Mouse (Mus musculus) heart, postnatal 25 days (tissue): Measurements from ENCODE around the gene Trak1. TPM values are rescaled to one million over a fixed set of nuclear protein-coding genes. Genes with fewer than 3 reads are reported as not detected.

Source experiments
- DNase-seq: peaks from one replicate; pipeline ENCODE4 v3.0.0; 2022; ENCODE audit warnings: low spot score
- intact Hi-C: fragments of 180-260 bp; cut with DNase I; formaldehyde crosslinking; loops from one replicate; pipeline ENCODE4 v1.15.1; 2025
- total RNA-seq, 2 experiments: library from RNA; stranded (reverse); gene quantifications; 2 replicates each; pipeline ENCODE4 v1.2.3; 2021

The Trak1 gene
- total RNA-seq, 2 experiments from 2014 or later = 309 to 322 TPM

DNA sequence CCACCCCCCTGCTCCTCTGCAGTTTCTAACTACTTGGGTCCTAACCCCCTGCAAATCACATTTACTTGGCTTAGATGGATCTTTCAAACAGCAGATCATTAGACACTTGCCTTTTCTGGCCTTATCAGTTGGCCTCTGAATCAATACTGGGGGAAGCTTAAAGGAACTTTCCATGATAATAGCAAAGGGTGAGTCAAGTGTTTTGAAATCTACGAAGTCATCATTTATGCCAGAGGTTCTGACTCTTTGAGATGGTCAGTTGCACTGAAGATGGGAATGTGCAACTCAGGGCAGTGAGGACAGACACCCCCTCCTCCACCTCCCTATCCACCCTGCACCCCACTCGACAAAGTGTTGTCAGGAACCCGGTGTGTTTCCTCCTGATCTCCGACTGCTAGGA is 108.5 kb downstream of the Trak1 start:
- no peak for DNase-seq
- intact Hi-C loops = no loop called here

GRCm38 (mm10) chr9:121414237-121414636 is 116.9 kb downstream of the Trak1 start:
- no peak for DNase-seq
- intact Hi-C loops = no loop called here

GRCm38 (mm10) chr9:121415626-121416241 is 118.4 kb downstream of the Trak1 start:
- DNase-seq = peak; percentile 55
- intact Hi-C loops = no loop called here

GRCm38 (mm10) chr9:121416460-121416859 is 119.2 kb downstream of the Trak1 start:
- no peak for DNase-seq
- intact Hi-C loops = no loop called here

- DNase-seq = no peak
- intact Hi-C loops = no loop called here
These were observed 119.8 kb downstream of the Trak1 start for GRCm38 (mm10) chr9:121416872-121417637.

GRCm38 (mm10) chr9:121419011-121419410 is 121.7 kb downstream of the Trak1 start:
- intact Hi-C loops = no loop called here
- no peak for DNase-seq

GRCm38 (mm10) chr9:121419573-121419972 is 122.3 kb downstream of the Trak1 start:
- intact Hi-C loops = no loop called here
- no peak for DNase-seq

- intact Hi-C loops = no loop called here
- DNase-seq = no peak
These were observed 123.5 kb downstream of the Trak1 start for GRCm38 (mm10) chr9:121420817-121421216.

DNA sequence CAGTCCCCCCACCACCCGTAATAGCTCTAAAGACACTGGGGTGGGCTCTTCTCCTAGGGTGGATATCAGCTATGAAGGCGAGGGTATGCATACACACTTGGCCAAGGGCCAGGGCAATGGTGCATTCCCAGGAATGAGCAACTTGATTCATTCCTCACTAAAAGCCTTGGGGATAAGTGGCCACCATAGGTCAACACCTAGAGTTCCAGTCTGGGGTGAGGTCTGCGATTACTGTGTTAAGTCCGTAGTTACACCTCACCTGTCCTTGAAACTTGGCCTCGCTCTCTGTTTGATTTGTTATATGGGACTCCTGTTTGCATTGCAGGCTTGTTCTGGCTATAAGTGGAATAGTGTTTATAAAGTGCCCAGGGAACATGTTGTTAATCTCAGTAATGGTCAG is 125.1 kb downstream of the Trak1 start:
- intact Hi-C loops = no loop called here
- no peak for DNase-seq

DNA sequence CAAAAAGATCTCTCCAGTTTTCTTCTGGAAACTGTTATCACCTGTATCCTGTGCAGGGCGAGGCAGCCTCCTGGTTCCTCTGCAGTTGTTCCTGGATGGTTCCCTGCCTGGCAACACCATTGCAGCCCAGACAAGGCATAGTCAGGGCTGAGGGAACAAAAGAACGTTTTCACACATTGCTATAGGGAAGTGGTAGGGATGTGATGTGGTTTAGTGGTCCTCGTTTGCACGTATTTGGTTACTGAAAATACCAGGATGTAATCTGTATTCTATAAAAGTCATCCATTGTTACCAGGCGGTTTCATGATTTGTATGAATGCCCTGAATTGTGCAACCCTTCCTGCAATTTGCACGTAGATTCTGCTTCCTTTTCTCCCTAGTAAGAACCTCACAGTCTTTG is 126.3 kb downstream of the Trak1 start:
- intact Hi-C loops = no loop called here
- DNase-seq = no peak

GRCm38 (mm10) chr9:121424281-121425164 is 127.2 kb downstream of the Trak1 start:
- DNase-seq = no peak
- intact Hi-C loops = loop anchor here (5.0 kb wide), 1 partner anchor 32 kb away; no protein-coding TSS in a partner anchor

DNA sequence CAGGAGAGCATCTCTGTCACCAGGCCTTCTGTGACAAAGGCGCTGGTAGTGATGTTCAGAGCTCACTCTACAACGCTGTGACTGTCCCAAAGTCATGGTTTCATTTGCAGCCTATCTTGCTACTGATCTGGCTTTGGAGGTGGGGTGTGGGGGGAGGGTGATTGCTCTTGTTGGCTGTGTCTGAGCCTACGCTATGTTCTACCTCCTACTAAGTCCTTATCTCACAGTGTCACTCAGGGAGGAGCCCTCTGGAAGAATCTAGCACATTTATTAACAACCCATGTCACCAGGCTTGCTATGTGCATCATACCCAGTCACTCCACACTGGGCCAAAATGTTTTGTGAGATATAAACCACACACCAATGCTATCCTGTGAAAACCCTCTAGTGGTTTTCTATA is 129.1 kb downstream of the Trak1 start:
- no peak for DNase-seq
- intact Hi-C loops = loop anchor here (5.0 kb wide), 1 partner anchor 34 kb away; no protein-coding TSS in a partner anchor

GRCm38 (mm10) chr9:121426902-121427301 is 129.6 kb downstream of the Trak1 start:
- intact Hi-C loops = loop anchor here (5.0 kb wide), 1 partner anchor 35 kb away; no protein-coding TSS in a partner anchor
- DNase-seq = no peak

DNA sequence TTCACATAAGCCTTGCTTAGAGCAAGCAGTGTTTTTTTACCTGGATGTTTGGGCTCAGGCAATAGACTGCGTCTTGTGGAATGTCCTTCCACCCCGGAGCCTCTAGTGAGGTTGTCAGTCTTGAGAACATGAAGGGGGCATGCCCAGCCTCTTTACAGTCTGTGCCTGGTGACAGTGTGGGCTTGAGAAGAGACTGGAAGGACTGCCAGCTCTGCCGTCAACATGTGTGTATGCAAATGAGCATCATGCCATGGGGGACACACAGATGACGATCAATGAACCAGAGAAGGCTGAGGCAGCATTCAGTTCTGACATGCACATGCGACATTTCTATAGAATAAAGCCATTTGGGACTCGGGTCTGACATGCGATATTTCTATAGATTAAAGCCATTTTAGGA is 132.3 kb downstream of the Trak1 start:
- intact Hi-C loops = loop anchor here (5.0 kb wide), 1 partner anchor 37 kb away; no protein-coding TSS in a partner anchor
- DNase-seq = no peak

DNA sequence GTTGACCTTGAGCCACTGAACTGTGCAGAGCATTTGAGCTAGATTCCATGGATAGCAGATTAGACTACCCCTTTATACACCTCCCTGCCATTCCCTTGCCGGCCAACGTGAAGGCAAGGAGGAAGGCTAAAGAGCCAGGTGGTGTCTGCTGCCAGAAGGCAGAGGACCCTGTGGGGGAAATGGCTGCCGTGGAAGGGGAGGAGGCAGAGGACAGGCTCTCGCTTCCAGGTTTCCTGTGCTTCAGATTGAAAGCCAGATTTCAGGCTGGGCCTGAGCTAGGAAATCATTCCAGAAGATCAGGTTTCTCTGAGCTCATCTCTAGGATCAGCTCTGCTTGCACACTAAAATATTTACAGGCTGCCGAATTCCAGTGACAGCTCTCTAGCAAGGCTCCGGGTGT is 133.1 kb downstream of the Trak1 start:
- intact Hi-C loops = no loop called here

GRCm38 (mm10) chr9:121433745-121434528 is 136.6 kb downstream of the Trak1 start:
- intact Hi-C loops = no loop called here

More for the DNA sequence above, 133.1 kb downstream of the Trak1 start:
- DNase-seq = no peak

GRCm38 (mm10) chr9:121435332-121435956 is 138.1 kb downstream of the Trak1 start:
- DNase-seq = no peak
- intact Hi-C loops = no loop called here

More at GRCm38 (mm10) chr9:121433745-121434528, 136.6 kb downstream of the Trak1 start:
- DNase-seq = no peak

- DNase-seq = no peak
- intact Hi-C loops = no loop called here
These were observed 139.2 kb downstream of the Trak1 start for GRCm38 (mm10) chr9:121436501-121436900.

DNA sequence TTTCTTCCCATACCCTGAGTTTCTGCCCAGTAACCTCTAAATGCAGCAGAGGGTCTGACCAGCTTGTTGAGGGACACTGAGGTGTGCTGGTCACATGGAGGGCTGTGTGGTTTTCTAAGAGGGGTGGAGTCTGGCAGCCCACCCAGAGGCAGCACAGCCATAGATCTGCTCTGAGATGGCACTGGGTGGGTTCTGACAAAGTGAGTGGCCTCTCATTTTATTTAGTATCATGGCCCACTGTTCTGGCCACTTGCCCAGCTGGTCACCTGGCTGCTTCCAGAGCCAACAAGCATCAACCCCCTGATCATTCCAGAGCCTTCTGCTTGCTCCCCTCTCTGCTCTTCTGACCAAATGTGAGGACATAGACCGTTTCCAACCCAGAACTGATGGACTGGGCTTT is 144.8 kb downstream of the Trak1 start:
- no peak for DNase-seq
- intact Hi-C loops = no loop called here
